Mouse (Mus musculus) myocyte (in vitro differentiated cells): Measurements from ENCODE around the gene Acsf3.

Source experiments
- MAX ChIP-seq: IDR thresholded peaks from one replicate; pipeline ENCODE4 v1.6.1; 2011; ENCODE audit warnings: low read depth, mild to moderate bottlenecking, control low read depth
- POLR2A ChIP-seq: IDR thresholded peaks from one replicate; pipeline ENCODE4 v1.6.1; 2011; ENCODE audit warnings: low read depth, mild to moderate bottlenecking, control low read depth, moderate library complexity; ENCODE audit not compliant: insufficient read length

DNA sequence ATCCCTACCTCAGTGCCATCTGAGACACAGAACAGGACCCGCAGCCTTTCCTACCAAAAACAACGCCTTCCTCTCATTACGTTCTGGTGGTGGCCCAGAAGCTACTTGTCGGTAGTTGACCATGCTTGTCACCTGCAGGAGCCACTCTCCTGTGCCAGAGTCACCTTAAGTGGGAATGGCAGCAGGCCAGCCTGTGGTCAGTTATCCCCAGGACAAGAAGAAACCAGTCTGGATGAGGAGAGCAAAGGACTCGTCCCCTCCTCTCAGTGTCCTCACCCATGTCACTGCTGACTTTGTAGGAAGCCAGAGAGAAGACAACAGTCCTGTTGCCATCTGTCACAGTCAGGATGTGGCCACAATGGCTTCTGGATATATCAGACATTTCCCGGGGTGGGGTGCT lies 41.7 kb downstream of the Acsf3 start:
- no peak for TF ChIP-seq MAX
- TF ChIP-seq POLR2A, result no peak
